Mouse (Mus musculus) lung, adult 2 months (tissue): Measurements from ENCODE around the gene Plxnd1. TPM values are rescaled to one million over a fixed set of nuclear protein-coding genes. Genes with fewer than 3 reads are reported as not detected.
A peak's percentile ranks its signal among the peaks of the same experiment; 100 is the strongest.

ENCODE experiments used
- DNase-seq: peaks from one replicate; pipeline ENCODE4 v3.0.0; 2022
- H3K4me1 ChIP-seq: fragments of 200-500 bp; 2 replicates; pipeline ENCODE4 v1.6.1; 2011; ENCODE audit warnings: low read length; ENCODE audit not compliant: control insufficient read depth, insufficient read depth
- H3K4me3 ChIP-seq: fragments of 200-500 bp; replicated peaks from 2 replicates; pipeline ENCODE3; 2011; ENCODE audit warnings: low read depth, mild to moderate bottlenecking, control low read depth, low read length; ENCODE audit errors: extremely low read depth
- CTCF ChIP-seq: fragments of 200-500 bp; IDR thresholded peaks from 2 replicates; pipeline ENCODE4 v1.5.1; 2011; ENCODE audit warnings: mild to moderate bottlenecking, low read length, control low read depth; ENCODE audit not compliant: insufficient read depth
- POLR2A ChIP-seq: fragments of 200-500 bp; IDR thresholded peaks from 2 replicates; pipeline ENCODE4 v1.6.1; 2011; ENCODE audit warnings: low read depth, mild to moderate bottlenecking, control low read depth, low read length, borderline replicate concordance; ENCODE audit errors: extremely low read depth
- WGBS: fragments of 180-500 bp; shearing (Covaris S2); methylation state at CpG from one replicate; pipeline ENCODE4 v1.1.7; 2018; 5-methylcytosine and 5-hydroxymethylcytosine counted together
- polyA plus RNA-seq: library from polyadenylated mRNA; depleted of rRNA; stranded (reverse); fragments of >200 nt; gene quantifications from 2 replicates; pipeline ENCODE4 v1.2.3, GENCODE M21; 2012

The Plxnd1 gene
- polyA plus RNA-seq, 1 experiment, result 146 TPM

GRCm38 (mm10) chr6:115918615-115919014 lies 76.2 kb downstream of the Plxnd1 start:
- no peak overlapping the region for H3K4me3 ChIP-seq

GRCm38 (mm10) chr6:115916611-115917010 lies 78.2 kb downstream of the Plxnd1 start:
- no peak for DNase-seq
- Histone ChIP-seq H3K4me1 (peaks cover 10% of the 10 kb centered on the region), H3K4me3 (no peak overlapping the region)
- TF ChIP-seq POLR2A, result no peak
- WGBS, result 59% methylated on average over 5 of the region's 5 CpGs

More at GRCm38 (mm10) chr6:115918615-115919014, 76.2 kb downstream of the Plxnd1 start:
- H3K4me1 ChIP-seq, result peaks cover 8% of the 10 kb centered on the region
- TF ChIP-seq POLR2A (no peak), CTCF (no peak)
- 90% methylated on average over 1 of the region's 1 CpGs for WGBS
- no peak for DNase-seq

GRCm38 (mm10) chr6:115915601-115916445 lies 79.0 kb downstream of the Plxnd1 start:
- TF ChIP-seq CTCF (no peak), POLR2A (no peak)
- no peak overlapping the region for H3K4me3 ChIP-seq
- 55% methylated on average over 17 of the region's 17 CpGs for WGBS
- DNase-seq, result no peak
- peaks cover 17% of the 10 kb centered on the region for H3K4me1 ChIP-seq

GRCm38 (mm10) chr6:115914511-115915202 lies 80.1 kb downstream of the Plxnd1 start:
- 92% methylated on average over 15 of the region's 15 CpGs for WGBS
- no peak for DNase-seq
- Histone ChIP-seq H3K4me1 (peaks cover 23% of the 10 kb centered on the region), H3K4me3 (no peak overlapping the region)
- TF ChIP-seq POLR2A, result no peak
- TF ChIP-seq CTCF, result no peak

- 90% methylated on average over 10 of the region's 10 CpGs for WGBS
- peaks cover 29% of the 10 kb centered on the region for H3K4me1 ChIP-seq
- no peak for DNase-seq
- no peak overlapping the region for H3K4me3 ChIP-seq
- TF ChIP-seq POLR2A, result no peak
- no peak for TF ChIP-seq CTCF
Measured at GRCm38 (mm10) chr6:115913482-115913881, 81.3 kb downstream of the Plxnd1 start.

- 72% methylated on average over 6 of the region's 6 CpGs for WGBS
- Histone ChIP-seq H3K4me3 (no peak overlapping the region), H3K4me1 (peaks cover 29% of the 10 kb centered on the region)
- TF ChIP-seq POLR2A (no peak), CTCF (no peak)
- no peak for DNase-seq
Measured at GRCm38 (mm10) chr6:115911763-115912162, 83.0 kb downstream of the Plxnd1 start.

GRCm38 (mm10) chr6:115909940-115910339 lies 84.9 kb downstream of the Plxnd1 start:
- DNase-seq, result peak; percentile 45
- 37% methylated on average over 8 of the region's 8 CpGs for WGBS

GRCm38 (mm10) chr6:115909052-115909451 lies 85.8 kb downstream of the Plxnd1 start:
- no peak for TF ChIP-seq CTCF
- no peak for TF ChIP-seq POLR2A
- DNase-seq, result no peak
- Histone ChIP-seq H3K4me1 (peaks cover 35% of the 10 kb centered on the region), H3K4me3 (no peak overlapping the region)
- WGBS, result 88% methylated on average over 3 of the region's 3 CpGs

More at GRCm38 (mm10) chr6:115909940-115910339, 84.9 kb downstream of the Plxnd1 start:
- TF ChIP-seq CTCF (no peak), POLR2A (peak; percentile 17; the same call in 1 of the 2 replicates)
- Histone ChIP-seq H3K4me1 (peaks cover 30% of the 10 kb centered on the region), H3K4me3 (no peak overlapping the region)

- H3K4me3 ChIP-seq, result no peak overlapping the region
- TF ChIP-seq POLR2A, result no peak
- TF ChIP-seq CTCF, result no peak
- WGBS, result 55% methylated on average over 6 of the region's 6 CpGs
- H3K4me1 ChIP-seq, result peaks cover 35% of the 10 kb centered on the region
- DNase-seq, result no peak
Measured at GRCm38 (mm10) chr6:115908421-115908982, 86.3 kb downstream of the Plxnd1 start.
